Mouse (Mus musculus) CH12.LX (cell line): ENCODE data around the gene 4931428F04Rik.

Source experiments
- CTCF ChIP-seq, 2 experiments: IDR thresholded peaks in 1 of 2; conservative IDR thresholded peaks in 1 of 2; 2 replicates each; pipeline ENCODE4 v1.5.1; 2011 to 2012; ENCODE audit warnings: low read depth in 2 of 2, low read length in 2 of 2, improper control_type of control experiment in 1 of 2, inconsistent platforms in 1 of 2, mild to moderate bottlenecking in 1 of 2, moderate library complexity in 1 of 2
- POLR2A ChIP-seq: IDR thresholded peaks from 2 replicates; pipeline ENCODE4 v1.6.1; 2011; ENCODE audit warnings: low read depth, mild to moderate bottlenecking, improper control_type of control experiment, low read length

GRCm38 (mm10) chr8:105304325-105305210 lies 14.9 kb upstream of the 4931428F04Rik start:
- no peak; the same call in 1 of the 2 replicates for TF ChIP-seq POLR2A
- TF ChIP-seq CTCF (conservative IDR thresholded peaks at IDR 0.05 in 1 of 2, IDR thresholded peaks at IDR 0.05 in 1 of 2; ENCODE audit: low read depth in 2 of 2, low read length in 2 of 2): no peak
